Mouse (Mus musculus) kidney, adult 2 months (tissue): ENCODE results near the gene Wdr46. TPM values are rescaled to one million over a fixed set of nuclear protein-coding genes. Genes with fewer than 3 reads are reported as not detected.

ENCODE experiments used
- DNase-seq: peaks from one replicate; pipeline ENCODE4 v3.0.0; 2021
- H3K27ac ChIP-seq: fragments of 200-500 bp; 2 replicates; pipeline ENCODE4 v1.5.1; 2012; ENCODE audit warnings: low read depth, low read length, control low read depth, inconsistent platforms; ENCODE audit not compliant: insufficient read depth
- H3K27me3 ChIP-seq: fragments of 200-500 bp; replicated peaks from 2 replicates; pipeline ENCODE4 v1.6.1; 2012; ENCODE audit warnings: mild to moderate bottlenecking, moderate library complexity, low read length, inconsistent platforms; ENCODE audit not compliant: control insufficient read depth, insufficient read depth
- H3K36me3 ChIP-seq: fragments of 200-500 bp; 2 replicates; pipeline ENCODE4 v1.6.1; 2012; ENCODE audit warnings: mild to moderate bottlenecking, moderate library complexity, low read length, inconsistent platforms; ENCODE audit not compliant: control insufficient read depth, insufficient read depth
- H3K4me1 ChIP-seq: fragments of 200-500 bp; 2 replicates; pipeline ENCODE4 v1.6.1; 2011; ENCODE audit warnings: low read length; ENCODE audit not compliant: control insufficient read depth, insufficient read depth
- H3K4me3 ChIP-seq: fragments of 200-500 bp; 2 replicates; pipeline ENCODE4 v1.5.1; 2011; ENCODE audit warnings: mild to moderate bottlenecking, low read depth, low read length, control low read depth; ENCODE audit not compliant: insufficient read depth
- CTCF ChIP-seq: fragments of 200-500 bp; conservative IDR thresholded peaks from 2 replicates; pipeline ENCODE4 v1.5.1; 2011; ENCODE audit warnings: low read depth, mild to moderate bottlenecking, control low read depth, low read length, moderate library complexity, mixed read lengths; ENCODE audit not compliant: insufficient read depth, insufficient read length
- POLR2A ChIP-seq: fragments of 200-500 bp; IDR thresholded peaks from one replicate; pipeline ENCODE4 v1.6.1; 2011; ENCODE audit warnings: low read depth, low read length, control low read depth
- WGBS: fragments of 180-500 bp; shearing (Covaris S2); methylation state at CpG from one replicate; pipeline ENCODE4 v1.1.7; 2018; 5-methylcytosine and 5-hydroxymethylcytosine counted together
- polyA plus RNA-seq: library from polyadenylated mRNA; depleted of rRNA; stranded (reverse); fragments of >200 nt; gene quantifications from 2 replicates; pipeline ENCODE4 v1.2.3, GENCODE M21; 2012

Wdr46 gene
- polyA plus RNA-seq, 1 experiment = 16.0 TPM

DNA sequence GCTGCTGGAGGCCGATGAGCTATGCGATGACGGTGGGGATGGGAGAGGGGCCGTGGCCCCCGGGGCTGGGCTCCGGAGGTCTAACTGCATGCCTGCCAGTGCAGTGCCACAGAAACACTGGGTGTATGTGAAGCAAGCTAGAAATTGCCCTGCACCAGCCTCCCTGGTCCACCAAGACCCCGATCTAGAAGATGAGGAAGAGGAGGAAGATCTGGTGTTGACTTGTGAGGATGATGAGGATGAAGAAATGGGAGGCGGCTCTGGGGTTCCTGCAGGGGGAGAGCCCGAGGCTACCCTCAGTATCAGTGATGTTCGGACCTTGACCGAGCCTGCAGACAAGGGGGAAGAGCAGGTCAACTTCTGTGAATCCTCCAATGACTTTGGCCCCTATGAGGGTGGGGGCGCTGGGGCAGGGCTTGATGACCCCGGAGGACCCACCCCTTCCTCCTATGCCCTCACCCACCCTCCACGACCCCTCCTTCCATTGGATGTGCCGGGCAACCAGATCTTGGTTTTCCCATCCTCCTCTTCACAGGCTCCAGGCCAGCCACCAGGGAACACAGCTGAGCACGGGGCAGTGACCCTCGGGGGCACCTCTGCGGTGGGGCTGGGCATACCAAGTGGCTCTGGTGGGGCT is 22.7 kb upstream of the Wdr46 start:
- TF ChIP-seq CTCF (no peak), POLR2A (no peak)
- DNase-seq = no peak
- no peak overlapping the region for H3K4me3 ChIP-seq
- no peaks in the 10 kb centered on the region for H3K27me3 ChIP-seq
- H3K36me3 ChIP-seq = no peaks in the 10 kb centered on the region; the same call in 1 of the 2 replicates
- 81% methylated on average over 18 of the region's 18 CpGs for WGBS
- H3K27ac ChIP-seq = no peak overlapping the region
- H3K4me1 ChIP-seq = peaks cover 9% of the 10 kb centered on the region; the same call in 1 of the 2 replicates

- Histone ChIP-seq H3K36me3 (no peaks in the 10 kb centered on the region; the same call in 1 of the 2 replicates), H3K27me3 (no peaks in the 10 kb centered on the region), H3K4me3 (peak overlapping the region; percentile 99), H3K4me1 (peaks cover 9% of the 10 kb centered on the region; the same call in 1 of the 2 replicates), H3K27ac (peak overlapping the region; percentile 92)
- 59% methylated on average over 37 of the region's 37 CpGs for WGBS
- TF ChIP-seq POLR2A = no peak
- TF ChIP-seq CTCF = no peak
- no peak for DNase-seq
These were observed 21.9 kb upstream of the Wdr46 start for GRCm38 (mm10) chr17:33918293-33919203.

GRCm38 (mm10) chr17:33919351-33920281 is 20.8 kb upstream of the Wdr46 start:
- peak; percentile 92 for DNase-seq
- no peaks in the 10 kb centered on the region for H3K27me3 ChIP-seq
- H3K4me1 ChIP-seq = peaks cover 9% of the 10 kb centered on the region; the same call in 1 of the 2 replicates
- TF ChIP-seq POLR2A (peak; percentile 31), CTCF (peak; percentile 30)
- no peaks in the 10 kb centered on the region for H3K36me3 ChIP-seq
- H3K27ac ChIP-seq = peak overlapping the region; percentile 92
- H3K4me3 ChIP-seq = peak overlapping the region; percentile 99
- under 1% methylated on average over 52 of the region's 52 CpGs for WGBS

GRCm38 (mm10) chr17:33920282-33921097 is 20.0 kb upstream of the Wdr46 start:
- peak overlapping the region; percentile 92 for H3K27ac ChIP-seq
- peak overlapping the region; percentile 99 for H3K4me3 ChIP-seq
- TF ChIP-seq CTCF (peak; percentile 93), POLR2A (no peak)
- H3K4me1 ChIP-seq = peaks cover 7% of the 10 kb centered on the region; the same call in 1 of the 2 replicates
- peak; percentile 91 for DNase-seq
- no peaks in the 10 kb centered on the region for H3K36me3 ChIP-seq
- under 1% methylated on average over 36 of the region's 36 CpGs for WGBS
- H3K27me3 ChIP-seq = no peaks in the 10 kb centered on the region

- TF ChIP-seq POLR2A = no peak
- no peak for DNase-seq
- no peak overlapping the region for H3K4me3 ChIP-seq
- 82% methylated on average over 7 of the region's 7 CpGs for WGBS
- H3K27ac ChIP-seq = no peak overlapping the region
- H3K27me3 ChIP-seq = no peaks in the 10 kb centered on the region
- peaks cover 6% of the 10 kb centered on the region; the same call in 1 of the 2 replicates for H3K4me1 ChIP-seq
- no peaks in the 10 kb centered on the region for H3K36me3 ChIP-seq
These were observed 19.1 kb upstream of the Wdr46 start for GRCm38 (mm10) chr17:33921361-33921760.
